Mouse (Mus musculus) bone marrow, adult 2 months (tissue): ENCODE data around the gene Endov.

Source experiments
- CTCF ChIP-seq: fragments of 200-500 bp; IDR thresholded peaks from 2 replicates; pipeline ENCODE4 v1.5.1; 2011; ENCODE audit warnings: low read length, control low read depth; ENCODE audit not compliant: control insufficient read depth, insufficient read depth
- POLR2A ChIP-seq: fragments of 200-500 bp; IDR thresholded peaks from 2 replicates; pipeline ENCODE4 v1.6.1; 2011; ENCODE audit warnings: low read depth, mild to moderate bottlenecking, control low read depth, low read length, borderline replicate concordance; ENCODE audit not compliant: control insufficient read depth

DNA sequence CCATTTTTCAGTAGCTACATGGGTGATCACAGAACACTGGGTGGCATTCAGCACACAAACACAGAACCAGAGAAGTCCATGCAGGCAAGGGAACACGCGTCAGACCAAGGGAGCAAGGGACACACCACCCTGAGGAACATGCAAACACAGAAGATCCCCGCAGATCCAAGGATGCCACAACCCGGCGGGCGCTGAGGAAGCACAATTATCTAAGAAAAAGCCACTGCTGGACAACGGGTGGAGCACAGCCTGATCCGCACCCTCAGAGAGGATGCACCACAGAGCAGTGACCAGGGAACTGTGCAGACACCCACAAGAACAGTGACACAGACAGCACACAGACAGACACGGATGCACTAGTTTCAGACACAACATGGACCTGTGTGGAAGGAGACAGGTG is 49.4 kb downstream of the Endov start:
- TF ChIP-seq CTCF = no peak
- TF ChIP-seq POLR2A = no peak
